Mouse (Mus musculus) adrenal gland, adult (tissue): Measurements from ENCODE around the gene Nfam1.
"Not testable (repeated sequence)": the region's sequence is repeated elsewhere in the genome, so short reads cannot be mapped to it uniquely, and the experiment has no call there.

Source experiments
- DNase-seq, 2 experiments: peaks; one replicate each; pipeline ENCODE4 v3.0.0; 2022 to 2023; ENCODE audit warnings: low spot score in 1 of 2; ENCODE audit not compliant: inconsistent age in 2 of 2

Gene Nfam1

DNA sequence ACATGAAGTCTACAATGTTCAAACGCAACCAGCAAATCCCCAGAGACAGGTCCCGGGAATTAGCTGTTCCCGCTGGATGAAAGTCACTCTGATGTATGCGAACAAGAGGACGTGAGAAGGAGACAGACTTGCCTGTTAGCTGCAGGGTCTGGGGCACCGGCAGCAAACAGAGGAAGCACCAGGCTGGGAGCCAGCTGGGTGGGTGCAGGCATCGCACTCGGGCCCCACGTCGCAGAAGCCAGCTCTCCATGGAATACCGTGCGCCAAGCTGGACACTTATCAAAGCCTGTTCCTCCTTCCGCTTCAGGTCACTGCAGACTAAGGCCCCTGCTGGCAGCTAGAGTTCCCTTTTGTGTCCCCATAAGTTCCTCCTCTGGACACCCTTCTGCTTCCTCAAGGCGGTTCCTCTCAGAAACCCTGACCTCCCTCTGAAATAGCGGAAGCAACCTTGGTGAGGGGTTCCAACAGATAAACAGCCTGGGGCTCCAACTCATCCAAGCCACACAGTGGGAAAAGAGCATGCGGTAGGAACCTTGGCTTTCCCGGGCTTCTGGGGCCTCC is at the start of gene Nfam1:
TSS of gene Nfam1 (minus strand) at position 326 of the 561 bp plus-strand sequence.
- peak; percentile 30 to 72 for DNase-seq

DNA sequence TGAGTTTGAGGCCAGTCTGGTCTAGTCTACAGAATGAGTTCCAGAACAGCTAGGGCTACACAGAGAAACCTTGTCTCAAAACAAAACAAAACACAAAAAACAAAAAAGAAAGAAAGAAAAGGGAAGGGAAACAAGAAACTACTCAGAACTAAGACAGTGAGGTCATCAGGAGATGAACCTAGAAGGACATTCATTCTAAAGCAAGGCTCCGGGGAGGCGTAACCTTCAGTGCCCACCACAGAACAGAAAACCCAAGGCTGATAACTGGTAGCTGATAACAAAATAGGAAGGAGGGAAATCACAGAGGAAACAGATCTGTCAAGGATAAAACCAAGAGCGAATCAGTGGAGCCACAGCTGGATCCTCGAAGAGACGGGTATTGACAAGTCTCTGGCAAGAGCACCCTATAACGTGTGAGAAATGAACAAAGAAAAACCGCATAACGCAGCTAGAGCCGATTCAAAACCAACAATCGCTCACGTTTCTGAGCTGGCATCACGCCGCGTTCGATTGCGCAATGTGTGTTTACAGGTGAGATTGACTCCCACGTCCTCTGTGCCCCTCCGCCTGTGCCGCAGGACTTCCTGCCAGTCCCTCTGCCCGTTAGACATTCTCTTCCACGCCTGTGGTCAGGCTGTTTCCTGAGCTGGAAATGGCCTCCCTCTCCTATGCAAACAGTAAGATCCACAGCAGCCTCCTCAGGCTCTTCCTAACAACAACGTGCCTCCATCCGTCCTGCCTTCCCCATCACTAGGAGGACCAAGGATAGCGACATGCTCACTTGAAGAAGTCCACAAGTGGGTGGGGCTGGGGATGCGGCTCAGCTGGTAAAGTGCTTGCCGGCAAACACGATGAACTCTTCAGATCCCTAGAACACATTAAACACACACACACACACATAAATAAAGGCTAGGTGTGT is 42.8 kb upstream of the Nfam1 start:
- DNase-seq = no peak

DNA sequence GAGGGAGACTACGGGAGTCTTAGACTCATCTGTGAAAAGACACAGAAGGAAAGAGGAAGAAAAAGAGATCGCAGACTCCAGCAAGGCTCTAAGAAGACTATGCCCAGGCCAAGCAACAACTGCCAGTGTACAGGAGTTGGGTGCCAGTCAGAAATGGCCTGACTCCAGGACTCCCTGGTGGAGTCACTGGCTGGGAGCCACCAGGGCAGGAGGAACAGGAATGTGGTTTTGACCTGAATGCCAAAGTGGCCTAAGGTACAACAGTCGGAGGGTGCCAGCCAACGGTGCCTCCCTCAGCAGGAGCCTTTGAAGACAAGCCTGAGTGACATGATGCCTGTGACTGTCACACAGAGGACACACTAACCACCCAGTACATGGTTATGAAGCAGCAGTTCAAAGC is 41.1 kb upstream of the Nfam1 start:
- no peak for DNase-seq

DNA sequence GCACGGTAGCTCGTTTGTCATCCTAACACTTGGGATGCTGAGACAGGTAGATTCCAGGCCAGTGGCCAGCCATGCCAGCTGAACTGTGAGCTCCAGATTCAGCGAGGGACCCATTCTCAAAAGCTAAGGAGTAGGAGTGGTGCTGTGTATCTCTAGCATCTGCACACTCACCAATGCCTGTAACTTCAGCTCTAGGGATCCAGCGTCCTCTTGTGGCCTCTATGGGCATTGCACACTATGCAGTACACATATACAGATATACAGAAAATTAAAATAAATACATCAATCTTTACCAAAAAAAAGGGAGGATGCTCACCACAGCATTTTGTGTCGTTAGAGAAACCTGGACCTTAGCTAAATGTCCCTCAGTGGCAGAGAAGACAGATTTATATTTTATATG is 38.6 kb upstream of the Nfam1 start:
- DNase-seq = no peak

DNA sequence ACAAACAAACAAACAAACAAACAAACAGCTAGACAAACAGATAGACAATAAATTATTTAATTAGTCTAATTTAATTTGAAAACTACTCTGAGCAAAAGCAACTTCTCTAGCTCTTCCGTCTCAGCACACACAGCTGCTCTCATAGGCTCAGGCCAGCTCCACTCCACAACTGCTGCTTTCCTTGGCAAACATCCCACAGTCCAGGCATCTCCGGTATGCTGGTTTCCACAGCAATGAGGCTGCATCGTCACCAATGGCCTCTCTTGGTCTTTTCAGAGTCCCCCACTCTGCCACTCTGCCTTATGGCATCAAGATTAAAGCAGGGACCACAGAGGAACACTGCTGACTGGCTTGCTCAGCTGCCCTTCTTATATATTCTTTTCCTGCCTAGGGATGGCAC is 37.8 kb upstream of the Nfam1 start:
- no peak for DNase-seq

DNA sequence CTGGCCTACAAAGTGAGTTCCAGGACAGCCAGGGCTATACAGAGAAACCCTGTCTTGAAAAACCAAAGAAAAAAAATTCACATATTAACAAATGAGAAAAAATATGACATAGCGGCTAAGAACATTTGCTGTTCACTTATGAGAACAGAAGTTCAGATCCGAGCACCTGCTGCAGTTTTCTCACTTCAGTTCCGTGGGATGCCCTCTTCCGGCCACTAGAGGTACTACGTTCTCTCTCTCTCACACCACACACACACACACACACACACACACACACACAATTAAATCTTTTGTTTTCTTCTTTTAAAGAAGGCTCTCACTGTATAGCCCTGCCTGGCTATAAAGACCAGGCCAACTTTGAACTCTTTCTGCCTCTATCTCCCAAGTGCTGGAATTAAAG is 35.2 kb upstream of the Nfam1 start:
- no peak for DNase-seq

DNA sequence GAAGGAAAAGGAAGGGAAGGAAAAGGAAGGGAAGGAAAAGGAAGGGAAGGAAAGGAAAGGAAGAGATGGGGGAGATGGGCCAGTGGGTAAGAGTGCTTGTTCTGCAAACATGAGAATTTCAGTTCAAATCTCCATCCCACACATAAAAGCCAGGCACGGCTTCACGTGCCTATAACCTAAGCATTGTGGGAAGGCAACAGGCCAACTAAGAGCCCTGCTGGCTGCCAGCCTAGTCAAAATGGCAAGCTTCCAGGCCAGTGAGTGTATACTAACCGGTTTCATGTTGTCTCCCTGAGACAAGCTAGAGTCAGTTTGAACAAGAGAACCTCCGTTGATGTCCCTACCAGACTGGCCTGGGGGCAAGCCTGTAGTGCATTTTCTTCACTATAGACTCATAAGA is 32.4 kb upstream of the Nfam1 start:
- DNase-seq = peak; percentile 70 to 93

DNA sequence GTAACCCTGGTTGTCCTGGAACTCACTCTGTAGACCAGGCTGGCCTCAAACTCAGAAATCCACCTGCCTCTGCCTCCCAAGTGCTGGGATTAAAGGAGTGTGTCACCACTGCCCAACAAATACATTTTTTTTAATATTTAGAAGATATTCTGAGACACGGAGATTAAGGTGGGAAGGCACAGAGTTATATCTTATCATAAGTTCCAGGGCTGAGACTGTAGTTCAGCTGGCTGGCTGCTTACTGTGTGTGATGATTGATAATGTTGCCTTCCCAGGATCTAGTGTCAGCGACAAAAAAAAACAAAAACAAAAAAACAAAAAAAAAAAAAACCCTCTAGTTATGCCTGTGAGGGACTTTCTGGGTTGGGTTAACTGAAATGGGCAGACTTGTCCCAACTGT is 29.5 kb upstream of the Nfam1 start:
- not testable (repeated sequence) for DNase-seq

DNA sequence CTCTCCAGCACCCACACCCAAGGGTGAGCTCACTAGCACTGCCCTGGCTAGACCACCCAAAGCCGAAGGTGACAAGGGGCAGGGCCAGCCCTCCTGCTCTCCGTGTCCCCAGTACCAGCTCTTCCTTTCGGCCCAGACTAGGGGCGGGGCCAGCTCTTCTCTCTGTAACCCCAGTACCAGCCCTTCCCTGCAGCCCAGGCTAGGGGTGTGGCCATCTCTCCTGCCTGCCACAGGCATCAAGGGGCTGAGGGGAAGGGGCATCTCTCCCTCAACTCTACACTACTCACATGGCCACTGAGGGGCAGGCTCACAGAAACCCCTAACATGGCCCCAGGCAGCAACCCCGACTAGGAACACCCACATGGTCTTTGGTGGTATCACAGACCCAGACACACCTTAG is 28.6 kb upstream of the Nfam1 start:
- no peak for DNase-seq

DNA sequence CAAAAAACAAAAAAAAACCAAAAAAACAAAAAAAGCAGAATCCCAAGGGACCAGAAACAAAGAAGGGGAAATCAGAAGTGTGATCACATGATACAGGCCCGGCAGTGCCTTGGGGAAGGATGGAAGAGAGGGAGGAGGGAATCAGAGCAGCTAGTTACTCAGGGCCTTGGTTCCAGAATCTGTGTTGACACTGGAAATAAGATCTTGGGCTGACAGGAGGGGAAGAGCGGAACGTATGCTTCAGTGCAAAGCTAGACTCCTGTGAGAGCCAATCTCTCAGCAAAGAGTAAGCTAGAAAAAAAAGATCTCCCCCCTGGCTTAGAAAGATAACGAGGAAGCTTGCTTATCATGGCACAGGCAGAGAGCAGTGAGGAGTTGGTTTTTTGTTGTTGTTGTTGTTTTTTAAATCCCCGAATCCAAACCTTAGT is 26.1 kb upstream of the Nfam1 start:
- DNase-seq = no peak

DNA sequence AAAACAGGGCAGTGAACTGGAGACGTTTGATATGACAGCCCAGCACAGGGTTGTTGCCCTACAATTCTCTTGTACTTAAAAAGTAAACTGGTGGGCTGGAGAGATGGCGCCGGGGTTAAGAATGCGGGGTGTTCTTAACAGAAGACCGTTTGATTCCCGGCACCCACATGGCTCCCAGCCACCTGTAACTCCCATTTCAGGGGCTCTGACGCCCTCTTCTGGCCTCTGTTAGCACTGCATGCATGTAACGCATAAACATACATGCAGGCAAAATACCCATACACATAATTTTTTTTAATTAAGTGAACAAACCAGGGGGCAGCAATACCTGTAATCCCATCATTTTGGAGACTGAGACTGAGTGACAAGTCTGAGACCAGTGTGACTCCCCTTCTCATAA is 24.4 kb upstream of the Nfam1 start:
- DNase-seq = no peak

DNA sequence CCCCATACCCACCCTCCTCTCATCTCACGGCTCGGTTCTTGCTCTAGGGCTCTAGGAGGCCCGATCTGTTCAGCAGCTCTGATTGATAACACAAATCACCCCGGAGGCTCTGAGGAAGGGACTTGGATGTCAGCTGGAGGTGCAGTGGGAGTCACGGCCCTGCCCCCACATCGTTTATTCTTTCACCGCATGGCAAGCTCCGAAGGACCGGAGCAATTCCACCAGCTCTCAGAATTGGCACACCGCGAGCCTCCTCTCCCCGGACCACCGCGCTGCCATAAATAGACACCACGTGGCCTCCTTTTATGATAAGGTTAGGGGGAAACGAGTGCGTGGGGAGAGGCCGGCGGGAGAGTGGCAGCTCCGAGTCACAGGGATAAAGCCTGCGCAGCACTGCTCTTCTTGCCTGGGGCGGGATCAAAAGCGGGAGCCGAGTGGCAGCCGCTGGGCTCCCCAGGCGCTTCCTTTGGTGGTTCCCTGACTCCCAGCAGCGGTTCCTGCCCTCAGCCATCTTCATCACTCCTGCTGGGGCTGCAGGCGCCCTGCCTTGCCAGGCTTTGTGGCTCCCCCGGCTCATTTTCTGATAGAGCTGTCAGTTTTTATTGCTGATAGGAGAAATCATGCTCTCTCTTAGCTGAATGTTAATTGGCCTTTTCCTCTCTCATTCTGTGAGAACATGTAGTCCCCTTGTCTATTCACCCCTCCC is 23.4 kb upstream of the Nfam1 start:
- peak; percentile 50 to 79 for DNase-seq

DNA sequence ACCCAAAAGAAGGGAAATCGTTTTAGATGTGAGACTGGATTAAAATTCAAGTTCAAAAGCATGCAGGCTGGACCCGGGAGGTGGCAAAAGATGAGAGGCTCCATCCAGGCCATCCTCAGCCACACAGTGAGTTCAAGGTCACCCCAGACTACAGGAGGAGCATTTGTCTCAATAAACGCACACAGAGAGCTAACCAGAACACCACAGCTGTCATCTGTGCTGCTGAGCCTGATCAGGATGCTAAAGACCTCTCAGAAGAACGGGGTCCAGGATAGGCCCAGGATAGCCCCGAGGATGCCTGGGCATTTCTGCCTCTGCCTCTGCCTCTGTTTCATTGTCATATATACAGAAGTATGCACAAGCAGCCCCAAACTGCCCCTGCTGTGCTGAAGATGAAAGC is 22.5 kb upstream of the Nfam1 start:
- DNase-seq = no peak

DNA sequence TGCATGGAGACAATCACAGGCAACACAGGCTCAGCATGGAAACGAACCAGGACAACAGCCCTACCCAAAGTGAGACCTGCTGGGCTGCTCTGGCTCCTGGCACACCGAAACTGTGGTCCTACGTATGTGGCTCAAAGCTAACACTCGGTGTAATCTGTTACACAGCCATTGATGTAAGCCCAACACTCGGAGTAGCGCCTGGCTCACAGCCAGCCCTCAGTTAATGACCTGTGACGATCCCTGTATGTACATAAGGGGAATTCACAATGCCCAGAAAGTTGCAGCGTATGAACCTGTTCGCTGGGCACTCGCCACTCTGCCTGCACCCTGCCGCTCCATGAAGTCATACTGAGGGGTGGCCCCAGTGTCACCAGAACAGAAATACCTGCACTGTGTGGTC is 20.2 kb upstream of the Nfam1 start:
- no peak for DNase-seq

DNA sequence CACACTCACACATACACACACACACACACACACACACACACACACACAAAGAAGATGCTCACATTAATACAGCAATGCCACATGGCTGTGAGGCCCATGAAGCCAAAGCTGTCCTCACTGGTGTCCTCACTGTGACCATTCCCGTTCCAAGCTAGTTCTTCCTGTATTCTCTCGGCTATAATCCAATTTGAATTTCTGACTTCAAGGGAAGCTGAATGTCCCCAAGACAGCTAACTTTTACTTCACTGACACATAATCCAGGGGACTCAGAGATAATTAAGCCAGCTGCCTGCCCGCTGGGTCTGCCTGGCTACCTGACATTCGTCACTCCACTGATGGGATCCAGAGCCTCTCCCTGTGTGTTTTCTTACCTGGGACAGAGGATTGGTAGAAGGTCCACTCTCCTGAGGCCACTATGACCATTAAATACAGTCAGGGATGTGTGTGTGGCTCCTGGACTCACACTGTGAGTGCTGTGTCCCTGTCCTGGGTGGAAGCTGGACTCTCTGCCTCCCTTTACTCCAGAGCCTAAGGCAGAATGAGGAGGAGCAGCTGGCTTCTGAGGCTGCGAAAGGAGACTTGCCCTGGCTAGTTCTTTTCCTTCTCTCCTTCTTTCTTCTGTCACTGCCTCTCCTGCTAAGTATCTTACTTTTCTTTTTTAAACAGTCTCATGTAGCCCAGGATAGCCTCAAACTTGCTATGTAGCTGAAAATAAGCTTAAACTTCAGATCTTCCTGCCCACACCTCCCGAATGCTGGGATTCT is 19.4 kb upstream of the Nfam1 start:
- DNase-seq = no peak

DNA sequence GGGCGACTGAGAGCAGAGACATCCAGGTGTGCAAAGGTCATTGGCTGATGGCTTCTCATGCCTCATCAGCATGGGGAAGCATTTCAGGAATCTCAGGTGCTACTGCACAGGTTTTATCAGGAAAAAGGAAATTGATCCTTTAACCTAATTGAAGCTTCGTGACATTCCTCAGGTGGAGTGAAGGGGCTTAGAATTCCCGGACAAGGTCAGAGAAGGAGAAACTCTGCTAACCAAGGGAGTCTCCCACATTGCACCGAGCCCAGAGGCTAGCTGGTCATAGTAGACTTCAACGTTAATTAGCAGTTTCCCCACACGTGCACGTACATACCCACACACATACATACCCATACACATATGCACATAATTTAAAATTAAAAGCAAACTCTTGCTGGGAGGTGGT is 13.6 kb upstream of the Nfam1 start:
- no peak for DNase-seq

DNA sequence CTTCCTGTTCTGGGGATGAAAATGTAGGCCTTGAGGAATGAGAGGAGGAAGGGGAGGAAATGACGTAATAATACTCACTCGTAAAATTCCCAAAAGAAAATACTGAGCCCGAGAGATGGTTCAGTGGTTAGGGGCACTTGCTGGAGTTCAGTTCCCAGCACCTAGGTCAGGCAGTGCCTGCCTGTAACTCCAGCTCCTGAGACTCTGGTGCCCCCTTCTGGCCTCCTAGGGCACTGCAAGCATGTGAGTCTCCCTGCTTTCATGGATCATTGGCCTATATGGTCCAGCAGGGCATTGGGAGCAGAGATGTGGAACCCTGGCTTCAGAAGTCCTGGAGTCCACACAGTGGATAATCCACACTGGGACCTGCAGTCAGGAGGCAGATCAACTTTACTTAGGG is 13.2 kb upstream of the Nfam1 start:
- no peak for DNase-seq

DNA sequence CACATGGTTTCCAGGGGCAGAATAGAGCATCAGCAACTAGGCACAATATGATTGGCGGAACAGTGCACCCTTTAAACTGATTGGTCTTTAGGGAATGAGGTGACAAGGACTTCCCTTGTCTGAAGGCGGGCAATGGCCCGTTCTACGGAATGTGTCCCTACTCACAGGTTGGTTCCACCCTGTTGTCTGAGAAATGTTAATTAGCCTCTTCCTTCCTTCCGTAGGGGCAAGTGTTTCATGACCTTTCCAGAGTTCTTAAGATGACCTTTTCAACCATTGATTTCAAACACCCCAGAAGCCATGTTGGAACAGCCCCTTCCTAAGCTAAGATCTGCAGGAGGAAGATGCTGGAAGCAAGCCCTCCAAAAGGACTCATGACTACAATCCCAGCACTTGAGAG is 12.5 kb upstream of the Nfam1 start:
- not testable (repeated sequence) for DNase-seq

DNA sequence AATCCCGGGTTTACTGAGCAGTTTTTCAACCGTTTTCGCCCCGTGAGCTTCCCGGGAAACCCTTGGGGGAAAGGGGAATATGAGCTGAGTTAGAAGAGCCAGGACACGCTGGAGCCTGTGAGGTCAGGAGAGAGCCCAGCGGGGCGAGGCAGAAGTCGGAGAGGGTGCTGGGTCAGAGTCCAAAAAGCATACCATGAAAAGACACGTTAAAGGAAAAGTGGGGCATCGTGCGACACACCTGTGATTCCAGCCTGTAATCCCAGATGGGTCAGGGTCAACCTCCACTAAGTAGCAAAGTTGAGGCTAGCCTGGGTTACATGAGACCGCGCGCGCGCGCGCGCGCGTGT is 10.2 kb upstream of the Nfam1 start:
- no peak for DNase-seq

DNA sequence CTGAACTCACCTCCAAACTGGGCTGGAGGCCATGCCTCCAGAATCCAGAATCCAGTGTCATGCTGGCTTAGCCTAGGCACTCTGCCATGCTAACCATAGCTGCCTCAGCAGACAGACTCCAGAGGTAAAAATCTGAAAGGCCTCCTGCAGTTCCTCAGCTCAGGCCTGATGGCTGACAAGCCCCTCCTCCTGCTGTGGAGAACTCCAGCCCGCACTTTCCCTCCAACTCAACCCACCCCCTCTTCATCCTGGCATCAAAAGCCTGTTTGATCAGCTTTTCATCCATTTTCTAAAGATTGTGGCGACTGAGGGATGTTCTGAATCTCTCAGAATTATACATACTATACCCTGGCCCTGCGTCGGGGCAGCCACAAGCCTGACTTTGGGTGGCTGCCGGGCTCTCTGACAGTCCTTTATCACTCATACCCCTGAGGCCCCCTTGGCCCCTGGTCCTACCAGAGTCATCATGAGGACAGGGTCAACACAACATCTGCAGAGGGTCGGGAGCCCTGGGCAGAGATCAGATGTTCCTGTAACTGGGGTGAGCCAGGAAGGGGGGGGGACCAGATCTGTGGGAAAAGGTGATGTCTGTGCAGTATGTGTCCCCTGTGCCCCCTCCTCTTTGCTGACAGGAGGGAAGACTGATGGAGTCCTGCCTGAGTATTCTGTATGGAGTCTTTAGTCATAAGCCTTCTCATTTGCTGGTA is 9.7 kb upstream of the Nfam1 start:
- DNase-seq = no peak

DNA sequence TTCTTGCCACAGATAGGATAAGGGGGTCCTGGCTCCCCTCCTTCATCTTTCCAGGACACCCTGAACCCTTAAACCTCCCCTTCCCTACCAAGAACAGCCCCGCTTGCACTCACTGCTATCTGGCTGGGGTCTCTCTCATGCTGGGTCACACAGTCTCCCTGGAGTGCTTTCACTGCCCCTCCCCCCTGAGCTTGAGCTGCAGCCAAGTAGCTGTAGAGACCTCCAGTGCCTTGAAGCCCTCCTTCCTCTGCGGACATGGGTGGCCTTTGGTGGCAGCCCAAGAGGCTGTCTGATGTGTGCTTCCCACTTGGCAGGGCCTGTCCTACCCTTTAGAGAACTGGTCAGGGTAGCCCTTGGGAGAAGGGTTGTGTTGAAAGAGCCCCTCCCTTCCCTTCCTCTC is 7.0 kb upstream of the Nfam1 start:
- peak in 1 of 2 experiments; percentile 33 for DNase-seq
